Mouse (Mus musculus): ENCODE data around the gene B3gat1.

DNA sequence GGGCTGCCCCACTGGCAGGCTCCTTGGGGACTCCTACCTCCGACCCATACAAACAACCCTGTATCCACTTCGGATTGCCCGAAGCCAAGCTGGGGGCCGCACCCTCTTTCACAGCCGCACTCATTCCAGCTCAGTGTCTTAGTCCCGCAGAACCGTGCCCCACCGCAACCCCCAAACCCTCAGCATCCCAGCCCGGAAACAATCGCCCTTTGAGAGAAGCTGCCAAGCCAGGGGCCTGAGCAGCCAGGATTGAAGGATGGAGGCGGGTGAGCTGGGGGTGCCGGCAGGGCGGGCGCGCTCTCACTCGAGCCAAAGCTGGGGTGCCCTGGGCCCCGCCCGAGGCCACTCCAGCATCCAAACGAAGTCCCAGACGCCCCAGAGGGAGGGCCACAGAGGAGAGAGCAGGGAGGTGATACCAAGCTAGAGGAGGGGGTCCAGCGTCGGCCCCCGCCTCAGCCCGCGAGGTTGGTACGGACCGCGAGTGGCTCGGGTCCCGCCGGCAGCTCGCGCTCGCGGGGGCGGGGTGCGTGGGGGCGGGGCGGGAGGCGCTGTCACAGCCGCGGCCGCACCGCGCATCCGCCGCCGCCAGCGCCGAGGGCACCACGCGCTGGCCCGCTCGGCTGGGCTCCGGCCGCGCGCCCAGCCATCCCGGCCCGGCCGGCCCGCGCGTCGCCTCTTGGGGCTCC lies at the start of gene B3gat1:
- no peak for TF ChIP-seq GATA1 (IDR thresholded peaks at IDR 0.05; ENCODE audit: borderline replicate concordance, low read length)
- no peak for TF ChIP-seq FLI1 (IDR thresholded peaks at IDR 0.05; ENCODE audit: low read length)

Data from megakaryocyte, embryonic 14.5 days (primary cell).